In genomic region chr7:88544393-88544792, GRCm38 (mm10) we compare ENCODE assay signal across 8 mouse cellular contexts.
A peak's percentile ranks its signal among the peaks of the same experiment; 100 is the strongest.
DNase-seq lines count a peak whose midpoint lies in the region; ATAC-seq lines count a peak whose summit lies in the region.

No protein-coding gene starts in this region.

- H3K9me3 ChIP-seq in intestine, embryonic 14.5 days (ENCODE audit: control insufficient read depth, low read length): no peaks in the 10 kb centered on the region
- no peaks in the 10 kb centered on the region for H3K9me3 ChIP-seq in intestine, embryonic 16.5 days (ENCODE audit: control insufficient read depth, low read length)
- H3K9me3 ChIP-seq in midbrain, embryonic 14.5 days (ENCODE audit: control insufficient read depth, low read length): no peaks in the 10 kb centered on the region
- H3K9me3 ChIP-seq in stomach, embryonic 14.5 days (ENCODE audit: control insufficient read depth, low read depth, low read length): no peaks in the 10 kb centered on the region

- intact Hi-C loops in left cerebral cortex, postnatal 25 days (cut with DNase I): loop anchor here (2.0 to 10.0 kb wide), 4 partner anchors 446 to 1430 kb away; no protein-coding TSS in a partner anchor

- H3K9ac ChIP-seq in intestine, embryonic 14.5 days (ENCODE audit: low read length): no peak overlapping the region
- no peak overlapping the region for H3K9ac ChIP-seq in intestine, embryonic 16.5 days (ENCODE audit: low read depth, low read length)
- no peak overlapping the region for H3K9ac ChIP-seq in midbrain, embryonic 14.5 days (replicated peaks; ENCODE audit: low read length)
- H3K9ac ChIP-seq in stomach, embryonic 14.5 days (replicated peaks; ENCODE audit: low read depth, low read length): no peak overlapping the region

- no peaks in the 10 kb centered on the region for H3K4me1 ChIP-seq in intestine, embryonic 14.5 days (replicated peaks; ENCODE audit: control insufficient read depth, insufficient read depth, low read length)
- no peaks in the 10 kb centered on the region for H3K4me1 ChIP-seq in intestine, embryonic 16.5 days (ENCODE audit: control insufficient read depth, insufficient read depth, low read length)
- H3K4me1 ChIP-seq in midbrain, embryonic 14.5 days (ENCODE audit: control insufficient read depth, insufficient read depth, low read length): no peaks in the 10 kb centered on the region
- no peaks in the 10 kb centered on the region for H3K4me1 ChIP-seq in stomach, embryonic 14.5 days (ENCODE audit: control insufficient read depth, insufficient read depth, low read length)

- H3K4me3 ChIP-seq in intestine, embryonic 14.5 days (ENCODE audit: low read depth, low read length): no peak overlapping the region
- no peak overlapping the region for H3K4me3 ChIP-seq in intestine, embryonic 16.5 days (ENCODE audit: low read length)
- H3K4me3 ChIP-seq in midbrain, embryonic 14.5 days (replicated peaks; ENCODE audit: low read depth, low read length): no peak overlapping the region
- no peak overlapping the region for H3K4me3 ChIP-seq in stomach, embryonic 14.5 days (ENCODE audit: low read depth, low read length)

- no peak overlapping the region for H3K27ac ChIP-seq in intestine, embryonic 14.5 days (ENCODE audit: low read depth)
- H3K27ac ChIP-seq in intestine, embryonic 16.5 days (ENCODE audit: low read length): no peak overlapping the region
- no peak overlapping the region for H3K27ac ChIP-seq in midbrain, embryonic 14.5 days (replicated peaks; ENCODE audit: low read depth, low read length)
- no peak overlapping the region for H3K27ac ChIP-seq in stomach, embryonic 14.5 days (ENCODE audit: low read length)

- peak; percentile 63 for DNase-seq in intestine, embryonic 14.5 days (ENCODE audit: low spot score)
- peak; percentile 21 for DNase-seq in cerebellum, adult 8-10 months
- DNase-seq in frontal cortex, adult 2 months (ENCODE audit: extremely low spot score in 1 of 2, low spot score in 1 of 2): peak; percentile 36 to 88
- peak; percentile 29 for DNase-seq in kidney, adult 18-20 months
- DNase-seq in left cerebral cortex, postnatal 25 days (ENCODE audit: low spot score in 2 of 2): peak; percentile 70 to 82
- peak; percentile 95 for DNase-seq in midbrain, embryonic 14.5 days

- H3K36me3 ChIP-seq in intestine, embryonic 14.5 days (ENCODE audit: control insufficient read depth, insufficient read depth, low read length): no peaks in the 10 kb centered on the region
- H3K36me3 ChIP-seq in intestine, embryonic 16.5 days (ENCODE audit: control insufficient read depth, insufficient read depth, low read length): no peaks in the 10 kb centered on the region
- H3K36me3 ChIP-seq in midbrain, embryonic 14.5 days (ENCODE audit: control insufficient read depth, insufficient read depth, low read length): no peaks in the 10 kb centered on the region
- no peaks in the 10 kb centered on the region for H3K36me3 ChIP-seq in stomach, embryonic 14.5 days (ENCODE audit: control insufficient read depth, insufficient read depth, low read length)

- H3K27me3 ChIP-seq in intestine, embryonic 14.5 days (replicated peaks; ENCODE audit: control insufficient read depth, insufficient read depth, low read length): no peaks in the 10 kb centered on the region
- no peaks in the 10 kb centered on the region for H3K27me3 ChIP-seq in intestine, embryonic 16.5 days (replicated peaks; ENCODE audit: control insufficient read depth, insufficient read depth, low read length)
- H3K27me3 ChIP-seq in midbrain, embryonic 14.5 days (ENCODE audit: control insufficient read depth, insufficient read depth, low read length): no peaks in the 10 kb centered on the region
- no peaks in the 10 kb centered on the region for H3K27me3 ChIP-seq in stomach, embryonic 14.5 days (ENCODE audit: control insufficient read depth, insufficient read depth, low read length)

- WGBS in intestine, embryonic 14.5 days: 11% methylated on average over 4 of the region's 4 CpGs
- WGBS in intestine, embryonic 16.5 days: 9% methylated on average over 4 of the region's 4 CpGs
- 11% methylated on average over 4 of the region's 4 CpGs for WGBS in midbrain, embryonic 14.5 days
- WGBS in stomach, embryonic 14.5 days: 11% methylated on average over 4 of the region's 4 CpGs

- no peak for ATAC-seq in intestine, embryonic 14.5 days (replicated peaks; ENCODE audit: low FRiP score, low TSS enrichment, low read depth)
- ATAC-seq in intestine, embryonic 16.5 days: no peak
- peak; percentile 85 for ATAC-seq in midbrain, embryonic 14.5 days (ENCODE audit: low FRiP score, low TSS enrichment)
- ATAC-seq in stomach, embryonic 14.5 days (ENCODE audit: insufficient number of reproducible peaks, insufficient read depth, low FRiP score, low read depth): 0 out of 2 replicates have a peak, but pooled peaks have one; percentile 58

- no peak overlapping the region for H3K4me2 ChIP-seq in intestine, embryonic 14.5 days (ENCODE audit: low read length)
- H3K4me2 ChIP-seq in intestine, embryonic 16.5 days (ENCODE audit: low read depth, low read length): no peak overlapping the region
- no peak overlapping the region for H3K4me2 ChIP-seq in midbrain, embryonic 14.5 days (ENCODE audit: low read length)
- H3K4me2 ChIP-seq in stomach, embryonic 14.5 days (replicated peaks; ENCODE audit: low read depth, low read length): no peak overlapping the region

Comparison
In these comparisons a context has a peak if more than half of its experiments do, and no peak if none do; other contexts are left out.
1. ATAC-seq: peak in midbrain, embryonic 14.5 days (single experiment) and stomach, embryonic 14.5 days (single experiment); none in intestine, embryonic 14.5 days (single experiment) and intestine, embryonic 16.5 days (single experiment).
2. DNase-seq: peak in every context shown above with its lines; median percentile 95 in midbrain, embryonic 14.5 days; 76 in left cerebral cortex, postnatal 25 days; 63 in intestine, embryonic 14.5 days; 62 in frontal cortex, adult 2 months; 29 in kidney, adult 18-20 months; 21 in cerebellum, adult 8-10 months.